Mouse (Mus musculus): ENCODE results near the gene Serpina6. TPM values are rescaled to one million over a fixed set of nuclear protein-coding genes. Genes with fewer than 3 reads are reported as not detected.

Gene Serpina6
- total RNA-seq, 2 experiments from 2014 or later = not detected

DNA sequence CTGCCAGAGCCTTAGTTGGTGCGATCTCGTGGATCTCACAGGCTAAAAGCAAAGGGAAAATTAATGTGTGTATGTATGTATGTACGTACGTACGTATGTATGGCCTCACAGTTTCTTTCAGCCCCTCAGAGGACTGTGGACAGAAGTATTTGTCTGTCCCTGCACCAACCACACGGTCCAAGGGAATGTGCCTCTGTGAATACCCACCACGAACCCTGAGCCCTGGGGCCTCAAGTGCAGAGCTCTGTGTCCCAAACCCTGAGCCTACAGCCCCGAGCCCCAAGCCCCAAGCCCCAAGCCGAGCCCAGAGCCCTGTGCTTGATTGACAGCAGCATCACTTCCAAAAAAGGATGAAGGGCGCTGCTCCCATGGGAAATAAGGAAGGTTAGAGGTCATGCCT is 979 bp upstream of the Serpina6 start:
- no peak for DNase-seq (ENCODE audit: low spot score in 2 of 2)

GRCm38 (mm10) chr12:103655123-103656044 is 1.6 kb downstream of the Serpina6 start:
- DNase-seq (ENCODE audit: low spot score in 2 of 2) = no peak

DNA sequence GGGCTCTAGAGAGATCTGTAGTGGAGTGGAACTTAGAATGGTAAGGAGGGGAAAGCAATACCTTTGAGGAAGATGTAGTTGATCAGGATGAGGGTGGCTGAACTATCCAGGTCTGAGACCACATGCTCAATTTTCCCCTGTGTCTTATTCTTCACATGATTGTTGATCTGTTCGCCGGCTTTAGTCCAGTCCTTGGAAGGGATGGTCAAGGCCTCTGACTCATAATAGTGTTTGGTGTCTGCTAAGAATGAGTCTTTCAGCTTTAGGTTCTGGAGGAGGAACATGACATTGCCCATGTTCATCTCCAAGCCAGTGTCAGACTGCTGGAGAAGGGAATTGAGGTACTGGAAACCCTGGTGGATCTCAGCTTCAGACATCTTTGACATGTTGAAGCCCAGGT is 3.2 kb downstream of the Serpina6 start:
- DNase-seq (ENCODE audit: low spot score in 2 of 2) = no peak

GRCm38 (mm10) chr12:103646314-103646713 is 10.7 kb downstream of the Serpina6 start:
- no peak for DNase-seq (ENCODE audit: low spot score in 2 of 2)

- DNase-seq (ENCODE audit: low spot score in 2 of 2) = no peak
Observed at GRCm38 (mm10) chr12:103644601-103645000, 12.4 kb downstream of the Serpina6 start.

DNA sequence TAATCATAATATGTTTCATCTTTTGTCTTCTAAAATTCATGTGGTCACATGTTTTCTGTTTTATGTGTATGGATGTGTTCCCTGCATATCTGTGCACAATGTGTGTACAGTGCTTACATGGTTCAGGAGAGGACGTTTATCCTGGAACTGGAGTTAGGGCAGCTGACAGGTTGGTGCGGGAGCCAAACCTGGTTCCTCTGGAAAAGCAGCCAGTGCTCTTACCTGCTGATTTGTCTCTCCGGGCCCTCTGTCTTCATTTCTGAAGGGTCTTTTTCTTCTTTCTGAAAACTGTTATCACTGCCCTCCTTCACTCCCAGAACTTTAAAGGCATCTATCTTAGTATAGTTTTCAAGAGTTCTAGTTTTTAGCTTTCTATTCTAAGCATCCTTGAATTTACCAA is 13.2 kb downstream of the Serpina6 start:
- no peak for DNase-seq (ENCODE audit: low spot score in 2 of 2)

DNA sequence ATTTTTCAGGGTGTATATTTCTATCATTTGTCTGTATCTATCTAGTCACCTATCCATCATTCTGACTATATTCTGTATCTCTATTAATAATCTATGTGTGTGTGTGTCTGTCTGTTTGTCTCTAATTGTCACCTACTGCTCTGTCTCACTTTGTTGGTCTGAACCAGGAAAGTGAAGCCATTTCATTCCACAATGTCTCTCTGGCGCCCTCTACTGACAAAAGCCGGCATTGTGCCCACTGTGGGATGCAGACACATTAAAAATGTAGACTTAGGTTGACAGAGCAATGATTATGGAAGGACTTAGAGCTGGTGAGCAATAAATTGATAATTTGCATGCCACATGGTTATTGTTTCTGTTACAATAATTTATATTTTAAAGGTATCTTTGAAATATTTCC is 13.7 kb downstream of the Serpina6 start:
- peak; percentile 72 to 93 for DNase-seq (ENCODE audit: low spot score in 2 of 2)

DNA sequence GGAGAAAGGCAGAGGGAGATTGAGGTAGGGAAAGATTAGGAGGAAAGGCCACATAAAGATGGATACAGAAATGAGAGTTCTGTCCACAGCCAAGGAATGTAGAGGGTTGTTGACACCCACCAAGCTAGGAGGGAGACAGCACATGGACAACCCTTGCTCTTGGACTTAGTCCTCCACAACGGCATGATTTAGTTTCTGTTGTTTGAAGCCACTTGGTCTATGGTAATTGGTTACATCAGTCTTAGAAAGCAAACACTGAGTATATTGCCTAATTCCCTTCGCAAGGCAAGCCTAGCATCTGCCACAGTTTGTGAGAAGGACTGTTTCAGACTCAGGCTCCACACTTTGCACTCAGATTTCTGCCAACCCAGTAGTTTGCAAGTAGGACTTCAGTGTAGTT is 21.2 kb downstream of the Serpina6 start:
- no peak for DNase-seq (ENCODE audit: low spot score in 2 of 2)

DNA sequence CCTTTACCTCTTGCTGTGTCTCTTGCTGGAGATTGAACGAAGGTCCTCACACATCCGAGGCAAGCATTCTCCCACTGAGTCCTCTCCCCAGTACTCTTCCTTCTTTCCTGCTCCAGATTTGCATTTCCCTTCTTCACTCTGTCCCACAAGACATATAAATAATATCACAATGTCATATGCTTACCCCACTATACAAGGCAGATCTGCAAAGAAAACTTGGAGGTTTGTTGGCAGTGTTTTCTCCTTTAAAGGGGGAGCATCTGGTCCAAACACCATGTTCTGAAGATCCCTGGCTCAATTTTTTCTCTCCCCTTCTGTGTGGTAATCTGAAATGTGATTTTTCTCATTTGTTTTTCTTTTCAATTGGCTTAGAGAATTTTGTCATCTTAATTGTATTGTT is 22.6 kb downstream of the Serpina6 start:
- DNase-seq (ENCODE audit: low spot score in 2 of 2) = peak in 1 of 2 experiments; percentile 45

- no peak for DNase-seq (ENCODE audit: low spot score in 2 of 2)
Observed at GRCm38 (mm10) chr12:103631203-103631612, 25.8 kb downstream of the Serpina6 start, which contains the start of gene Serpina10. Serpina10 (minus strand) TSS chr12:103631444.

DNA sequence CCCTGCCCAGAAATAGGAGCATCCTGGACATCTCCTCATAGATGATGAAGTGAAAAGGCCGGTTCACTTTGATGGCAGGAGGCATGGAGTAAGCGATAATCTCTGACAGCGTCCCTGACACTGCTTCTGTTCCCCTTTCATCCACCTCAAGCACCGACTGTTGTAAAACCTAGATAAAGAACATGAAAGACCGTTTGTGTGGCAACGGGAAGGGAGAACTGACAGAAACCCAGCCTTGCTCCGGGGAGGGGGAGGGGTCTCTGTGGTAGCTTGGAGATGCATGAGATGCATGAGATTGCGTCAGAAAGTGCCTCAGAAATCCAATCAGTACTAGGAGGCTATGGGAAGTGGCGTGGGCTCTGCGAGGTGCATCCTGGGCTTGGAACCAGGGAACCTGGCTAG is 40.2 kb downstream of the Serpina6 start:
- DNase-seq (ENCODE audit: low spot score in 2 of 2) = no peak

GRCm38 (mm10) chr12:103615734-103616133 is 41.3 kb downstream of the Serpina6 start:
- no peak for DNase-seq (ENCODE audit: low spot score in 2 of 2)

- DNase-seq (ENCODE audit: low spot score in 2 of 2) = no peak
Observed at GRCm38 (mm10) chr12:103615141-103615540, 41.9 kb downstream of the Serpina6 start.

GRCm38 (mm10) chr12:103601839-103602238 is 55.2 kb downstream of the Serpina6 start:
- DNase-seq (ENCODE audit: low spot score in 2 of 2) = no peak

GRCm38 (mm10) chr12:103600364-103600763 is 56.6 kb downstream of the Serpina6 start:
- DNase-seq (ENCODE audit: low spot score in 2 of 2) = no peak

DNA sequence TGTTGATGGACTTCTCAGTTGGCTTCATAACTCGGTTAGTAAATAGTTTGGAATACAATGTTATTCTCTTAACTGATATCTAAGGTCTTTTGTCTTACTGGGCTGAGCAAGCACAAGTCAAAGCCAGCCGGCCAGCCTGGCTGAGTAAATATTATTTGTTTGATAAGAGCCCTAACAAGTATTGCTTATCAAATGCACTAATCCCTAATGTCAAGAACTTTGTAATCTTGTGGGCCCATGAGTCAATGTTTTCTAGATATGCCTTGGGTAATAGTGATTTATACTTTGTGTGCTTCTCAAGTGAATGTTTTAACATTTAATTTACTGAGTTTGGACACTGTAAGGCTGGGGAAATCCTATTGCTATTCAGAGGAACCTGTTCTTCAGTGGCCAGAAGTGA is 58.6 kb downstream of the Serpina6 start:
- DNase-seq (ENCODE audit: low spot score in 2 of 2) = no peak

Other genes with a start within 250 kb of the Serpina6 start
- 1 to 10 TPM; 2.6 to 2.8 TPM for gene 9330161L09Rik, start 249.4 kb downstream of the Serpina6 start, total RNA-seq (2021)
- 100 to 1,000 TPM; 247 to 250 TPM for gene Ddx24, start 231.4 kb downstream of the Serpina6 start, total RNA-seq (2021)
- 100 to 1,000 TPM; 119 to 120 TPM for gene Ifi27, start 223.0 kb downstream of the Serpina6 start, total RNA-seq (2021)
- gene Ifi27l2a, start 213.5 kb downstream of the Serpina6 start, total RNA-seq (2021) = 1 to 10 TPM; 1.6 to 1.7 TPM
- not detected for gene Ifi27l2b, start 200.0 kb downstream of the Serpina6 start, total RNA-seq (2021)
- 10 to 100 TPM; 44.6 to 50.3 TPM for gene Ppp4r4, start 124.9 kb downstream of the Serpina6 start, total RNA-seq (2021)
- gene Serpina10, start 25.8 kb downstream of the Serpina6 start, total RNA-seq (2021) = not detected
- gene Serpina16, start 18.9 kb upstream of the Serpina6 start, total RNA-seq (2021) = not detected
- not detected for gene Serpina1f, start 38.3 kb upstream of the Serpina6 start, total RNA-seq (2021)
- gene Serpina1d, start 116.4 kb upstream of the Serpina6 start, total RNA-seq (2021) = not detected
- gene Serpina1b, start 173.2 kb upstream of the Serpina6 start, total RNA-seq (2021) = not detected
- not detected for gene Serpina1a, start 206.3 kb upstream of the Serpina6 start, total RNA-seq (2021)
- not detected for gene Serpina1c, start 247.7 kb upstream of the Serpina6 start, total RNA-seq (2021)

All from layer of hippocampus, adult 18-20 months (tissue).